Mouse (Mus musculus) left cerebral cortex, adult 6 months (tissue): ENCODE results near the gene Gprasp2. TPM values are rescaled to one million over a fixed set of nuclear protein-coding genes. Genes with fewer than 3 reads are reported as not detected.

ENCODE experiments used
- long read RNA-seq, 2 experiments: library from polyadenylated mRNA; unstranded; transcript quantifications; one replicate each; pipeline ENCODE4 v2.0.0; 2019 to 2020
- polyA plus RNA-seq: library from polyadenylated mRNA; unstranded; fragments of <200 nt; fragmentation: Nextera tagmentation; gene quantifications from 2 replicates; pipeline ENCODE4 v1.2.3, GENCODE M21; 2021

Gene Gprasp2
- polyA plus RNA-seq: 39.0 and 51.3 TPM in 2 replicates
- long read RNA-seq, experiment 1, transcript Gprasp2-204 (7 exons, 880 nt): major isoform, 79 of 359 reads
- long read RNA-seq, experiment 1, transcript Gprasp2-207 (6 exons, 617 nt): minor isoform, 12 of 359 reads
- long read RNA-seq, experiment 1, transcript Gprasp2-205 (5 exons, 776 nt): minor isoform, 6 of 359 reads
- long read RNA-seq, experiment 1, partial matches to known transcripts: 12 of 359 reads
- long read RNA-seq, experiment 1, other reads (novel, unspliced or antisense): 245 of 359 reads
- long read RNA-seq, experiment 2, transcript Gprasp2-204 (7 exons, 880 nt): major isoform, 17 of 80 reads
- long read RNA-seq, experiment 2, partial matches to known transcripts: 1 of 80 reads
- long read RNA-seq, experiment 2, other reads (novel, unspliced or antisense): 59 of 80 reads

DNA sequence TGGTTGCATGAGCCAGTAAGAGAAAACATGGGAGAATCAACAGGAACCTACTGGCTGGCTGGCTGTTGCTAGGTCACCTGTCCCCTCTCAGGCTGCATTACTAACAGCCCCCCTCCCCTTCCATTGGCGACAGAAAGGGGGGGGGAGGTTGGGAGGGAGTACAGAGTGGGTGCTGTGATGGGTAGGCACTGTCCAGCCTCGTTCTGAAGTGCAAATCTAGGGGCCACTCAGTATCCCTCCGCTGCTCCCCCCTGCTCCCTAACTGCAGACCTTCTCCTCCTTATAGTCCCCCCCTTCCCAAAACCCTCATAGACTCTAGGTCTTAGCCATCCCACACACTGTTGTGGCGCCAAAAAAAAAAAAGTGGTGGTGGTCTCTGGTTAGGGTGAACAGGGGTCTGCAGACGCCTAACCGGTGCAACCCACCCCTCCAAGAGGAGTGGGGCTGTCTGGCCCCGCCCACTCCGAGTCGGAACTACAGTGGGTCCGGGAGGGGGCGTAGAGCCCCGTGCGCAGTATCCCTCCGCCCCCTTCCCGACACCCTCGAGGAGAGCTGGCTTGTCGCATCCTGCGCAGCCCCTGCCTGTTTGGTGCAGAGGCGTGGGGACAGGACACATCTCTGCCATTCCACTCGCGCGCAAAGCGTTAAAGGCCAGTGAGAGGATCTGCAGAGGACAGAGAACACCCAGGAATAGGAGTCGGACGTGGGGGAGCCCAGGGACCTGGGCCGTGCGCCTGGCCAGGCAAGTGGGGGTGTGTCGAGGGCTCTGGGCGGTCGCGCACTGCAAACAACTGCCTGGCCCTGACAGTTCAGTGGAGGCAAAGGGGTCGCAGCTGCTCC is at the start of gene Gprasp2:
Gprasp2 (plus strand) TSS at position 514 of the 840 bp plus-strand sequence.

DNA sequence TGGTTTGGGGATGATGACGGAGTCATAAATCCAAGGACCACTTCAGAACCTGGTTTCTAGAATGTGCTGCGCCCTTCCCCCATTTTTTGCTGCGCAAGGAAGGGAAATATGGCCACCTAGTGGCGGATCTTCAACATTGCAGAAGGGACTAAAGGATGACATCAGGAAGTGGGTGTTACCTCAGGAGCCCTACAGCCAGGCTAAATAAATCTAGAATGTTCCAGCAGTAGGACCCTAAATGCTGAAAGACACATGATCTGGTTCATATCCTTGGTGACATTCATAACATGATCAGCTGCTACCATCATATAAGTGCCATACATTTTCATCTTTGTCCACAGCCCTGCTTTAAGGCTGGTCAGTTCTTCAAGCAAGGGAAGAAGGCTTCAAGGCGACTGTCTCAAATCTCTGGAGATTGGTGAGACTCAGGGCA is 41.6 kb upstream of the Gprasp2 start, which contains the start of gene Bhlhb9:
Bhlhb9 (plus strand) TSS at position 383 of the 433 bp plus-strand sequence.

Other genes starting within 250 kb of the Gprasp2 start
- gene Nxf7, start 240.3 kb upstream of the Gprasp2 start, polyA plus RNA-seq: 0.41 and 0.77 TPM in 2 replicates
- not detected in 2 replicates for gene Prame, start 211.3 kb upstream of the Gprasp2 start, polyA plus RNA-seq
- gene Tcp11x2, start 145.2 kb upstream of the Gprasp2 start, polyA plus RNA-seq: not detected in 2 replicates
- not detected in 2 replicates for gene Tmsb15a, start 113.8 kb upstream of the Gprasp2 start, polyA plus RNA-seq
- 16.1 and 22.0 TPM in 2 replicates for gene Armcx5, start 96.3 kb upstream of the Gprasp2 start, polyA plus RNA-seq
- 57.0 and 64.1 TPM in 2 replicates for gene Gprasp1, start 96.3 kb upstream of the Gprasp2 start, polyA plus RNA-seq
- 31.4 and 33.3 TPM in 2 replicates for gene Bhlhb9, start 41.4 kb upstream of the Gprasp2 start, polyA plus RNA-seq
- gene Arxes2, start 154.8 kb downstream of the Gprasp2 start, polyA plus RNA-seq: 65.2 and 69.8 TPM in 2 replicates
- 21.0 and 26.9 TPM in 2 replicates for gene Arxes1, start 194.3 kb downstream of the Gprasp2 start, polyA plus RNA-seq
- 690 and 793 TPM in 2 replicates for gene Bex2, start 229.2 kb downstream of the Gprasp2 start, polyA plus RNA-seq
- not detected in 2 replicates for gene Nxf3, start 246.2 kb downstream of the Gprasp2 start, polyA plus RNA-seq